Mouse (Mus musculus) liver, embryonic 14.5 days (tissue): ENCODE data around the gene Itgbl1. TPM values are rescaled to one million over a fixed set of nuclear protein-coding genes. Genes with fewer than 3 reads are reported as not detected.

Source experiments
- ATAC-seq: fragments of 200-750 bp; cut with Nextera tagmentation; 2 replicates; pipeline ENCODE4 v1.8.0; 2017; ENCODE audit warnings: moderate number of reproducible peaks, mild to moderate bottlenecking, moderate library complexity; ENCODE audit not compliant: insufficient read depth
- DNase-seq, 3 experiments: peaks; one replicate each; pipeline ENCODE4 v3.0.0-alpha.2; 2012 to 2013; ENCODE audit warnings: low read depth in 3 of 3, low spot score in 3 of 3
- H3K27ac ChIP-seq: fragments of 300-500 bp; sonication (generic); 2 replicates; pipeline ENCODE4 v1.5.1; 2014; ENCODE audit warnings: moderate library complexity, mild to moderate bottlenecking, control low read depth, inconsistent platforms
- H3K27me3 ChIP-seq: fragments of 300-500 bp; sonication (generic); 2 replicates; pipeline ENCODE4 v1.6.1; 2014; ENCODE audit warnings: mild to moderate bottlenecking, low read length, moderate library complexity; ENCODE audit not compliant: control insufficient read depth, insufficient read depth
- H3K36me3 ChIP-seq: fragments of 300-500 bp; sonication (generic); replicated peaks from 2 replicates; pipeline ENCODE4 v1.6.1; 2014; ENCODE audit warnings: low read depth; ENCODE audit not compliant: control insufficient read depth, insufficient read depth
- H3K4me1 ChIP-seq, 2 experiments: fragments of 200-500 bp in 1 of 2; fragments of 300-500 bp in 1 of 2; sonication (generic) in 1 of 2; replicated peaks; 2 replicates each; pipeline ENCODE4 v1.6.1; 2012 to 2014; ENCODE audit warnings: antibody characterized with exemption in 1 of 2, inconsistent platforms in 1 of 2, low read length in 1 of 2; ENCODE audit not compliant: control insufficient read depth in 2 of 2, insufficient read depth in 2 of 2
- H3K4me2 ChIP-seq: fragments of 300-500 bp; sonication (generic); 2 replicates; pipeline ENCODE4 v1.6.1; 2014; ENCODE audit warnings: low read depth, mild to moderate bottlenecking, control low read depth, moderate library complexity
- H3K4me3 ChIP-seq, 2 experiments: fragments of 200-500 bp in 1 of 2; fragments of 300-500 bp in 1 of 2; sonication (generic) in 1 of 2; 2 replicates each; pipeline ENCODE4 v1.5.1; 2012 to 2014; ENCODE audit warnings: low read depth in 2 of 2, low read length in 2 of 2, mild to moderate bottlenecking in 2 of 2, control low read depth in 1 of 2, inconsistent platforms in 1 of 2, moderate library complexity in 1 of 2; ENCODE audit not compliant: insufficient read depth in 1 of 2
- H3K9ac ChIP-seq: fragments of 300-500 bp; sonication (generic); replicated peaks from 2 replicates; pipeline ENCODE4 v1.6.1; 2014; ENCODE audit warnings: mild to moderate bottlenecking, control low read depth, moderate library complexity
- H3K9me3 ChIP-seq: fragments of 300-500 bp; sonication (generic); 2 replicates; pipeline ENCODE4 v1.6.1; 2016; ENCODE audit warnings: low read length, mixed read lengths; ENCODE audit not compliant: control insufficient read depth
- CTCF ChIP-seq: IDR thresholded peaks from 2 replicates; pipeline ENCODE4 v1.5.1; 2016; ENCODE audit warnings: antibody characterized with exemption, low read depth, control low read depth
- EP300 ChIP-seq: IDR thresholded peaks from 2 replicates; pipeline ENCODE4 v1.6.1; 2016; ENCODE audit warnings: antibody characterized with exemption, low read depth
- WGBS: fragments of 180-500 bp; shearing (Covaris S2); extraction: QIAGEN DNeasy Blood & Tissue Kit; methylation state at CpG from one replicate; pipeline ENCODE4 v1.1.7; 2014; ENCODE audit not compliant: insufficient replicate concordance; 5-methylcytosine and 5-hydroxymethylcytosine counted together
- polyA plus RNA-seq, 2 experiments: library from polyadenylated mRNA; depleted of rRNA in 1 of 2; stranded (reverse) in 1 of 2; unstranded in 1 of 2; fragments of >200 nt; fragmentation: Nextera tagmentation in 1 of 2; extraction: Ambion mirVana in 1 of 2; gene quantifications; 2 replicates each; pipeline versions ENCODE4 v1.2.1 to v1.2.3; 2012 to 2014

Itgbl1 gene
- polyA plus RNA-seq, 2 experiments = 0.01 TPM; not detected in 1

DNA sequence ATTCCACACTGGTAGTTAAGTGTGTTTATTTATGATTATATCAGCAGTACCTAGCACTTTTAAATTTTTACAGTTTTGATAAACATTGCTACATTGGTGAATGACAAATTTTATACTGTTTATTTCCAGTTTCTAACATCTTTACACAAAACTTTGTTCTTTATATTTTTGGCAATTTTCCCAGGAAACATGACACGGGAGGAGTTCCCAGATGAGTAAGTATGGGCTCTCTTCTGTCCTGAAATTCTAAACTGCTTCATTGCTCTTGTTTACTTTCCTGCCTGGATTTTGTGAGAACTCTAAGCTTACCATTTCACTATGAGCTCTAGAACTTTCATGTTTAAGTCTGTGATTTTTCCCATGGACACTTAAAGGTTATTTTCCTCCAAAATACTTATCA, 82.3 kb downstream of the Itgbl1 start:
- Histone ChIP-seq H3K9me3 (no peaks in the 10 kb centered on the region), H3K4me1 (no peaks in the 10 kb centered on the region), H3K27me3 (no peaks in the 10 kb centered on the region), H3K4me2 (no peak overlapping the region), H3K36me3 (no peaks in the 10 kb centered on the region), H3K27ac (no peak overlapping the region), H3K9ac (no peak overlapping the region), H3K4me3 (no peak overlapping the region)
- 51% methylated on average over 1 of the region's 1 CpGs for WGBS
- TF ChIP-seq EP300 (no peak), CTCF (no peak)
- ATAC-seq (no peak), DNase-seq (no peak)

DNA sequence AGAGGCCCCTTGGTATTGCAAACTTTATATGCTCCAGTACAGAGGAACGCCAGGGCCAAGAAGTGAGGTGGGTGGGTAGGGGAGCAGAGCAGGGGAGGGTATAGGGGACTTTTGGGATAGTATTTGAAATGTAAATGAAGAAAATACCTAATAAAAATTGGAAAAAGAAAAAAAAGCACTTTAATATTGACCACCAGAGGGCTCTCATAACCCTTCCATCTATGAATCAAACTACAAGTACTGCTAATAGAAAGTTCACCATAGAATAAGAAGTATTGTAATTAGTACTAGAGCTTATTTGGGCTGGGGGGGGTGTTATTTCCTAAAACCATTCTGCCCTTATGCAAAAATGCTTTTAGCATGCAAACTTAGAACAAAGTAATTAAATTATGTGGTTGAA, 91.2 kb downstream of the Itgbl1 start:
- H3K27ac ChIP-seq = no peak overlapping the region
- H3K4me1 ChIP-seq = no peaks in the 10 kb centered on the region
- H3K4me2 ChIP-seq = no peak overlapping the region
- WGBS = 36% methylated on average over 1 of the region's 1 CpGs
- H3K9ac ChIP-seq = no peak overlapping the region
- ATAC-seq = no peak
- no peaks in the 10 kb centered on the region for H3K27me3 ChIP-seq
- no peak for DNase-seq
- TF ChIP-seq CTCF (no peak), EP300 (no peak)
- no peak overlapping the region for H3K4me3 ChIP-seq
- no peaks in the 10 kb centered on the region for H3K36me3 ChIP-seq
- H3K9me3 ChIP-seq = no peaks in the 10 kb centered on the region

DNA sequence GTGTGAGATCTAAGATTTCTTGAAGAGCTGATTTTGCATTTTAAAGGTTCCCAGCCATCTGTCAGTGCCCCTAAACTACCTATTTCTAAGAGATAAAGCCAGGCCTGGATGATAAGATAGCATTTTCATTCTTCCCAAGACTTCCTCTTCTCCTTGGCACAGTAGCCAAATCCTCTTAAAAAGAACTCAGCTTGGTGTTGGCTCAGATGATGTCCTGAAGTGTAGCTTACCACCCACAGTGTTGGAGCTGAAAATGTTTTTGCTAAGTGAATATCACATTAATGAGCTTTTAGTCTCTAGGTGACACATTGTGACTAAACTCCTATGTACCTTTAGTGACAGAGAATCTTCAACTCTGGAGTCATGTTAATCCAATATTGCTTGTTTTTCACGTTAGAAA, 99.8 kb downstream of the Itgbl1 start:
- Histone ChIP-seq H3K4me3 (no peak overlapping the region), H3K9ac (no peak overlapping the region), H3K27ac (no peak overlapping the region), H3K4me1 (no peaks in the 10 kb centered on the region), H3K36me3 (no peaks in the 10 kb centered on the region), H3K27me3 (no peaks in the 10 kb centered on the region), H3K4me2 (no peak overlapping the region), H3K9me3 (no peaks in the 10 kb centered on the region)
- ATAC-seq = no peak
- TF ChIP-seq CTCF (no peak), EP300 (no peak)
- no peak for DNase-seq
- WGBS = 38% methylated on average over 1 of the region's 1 CpGs

DNA sequence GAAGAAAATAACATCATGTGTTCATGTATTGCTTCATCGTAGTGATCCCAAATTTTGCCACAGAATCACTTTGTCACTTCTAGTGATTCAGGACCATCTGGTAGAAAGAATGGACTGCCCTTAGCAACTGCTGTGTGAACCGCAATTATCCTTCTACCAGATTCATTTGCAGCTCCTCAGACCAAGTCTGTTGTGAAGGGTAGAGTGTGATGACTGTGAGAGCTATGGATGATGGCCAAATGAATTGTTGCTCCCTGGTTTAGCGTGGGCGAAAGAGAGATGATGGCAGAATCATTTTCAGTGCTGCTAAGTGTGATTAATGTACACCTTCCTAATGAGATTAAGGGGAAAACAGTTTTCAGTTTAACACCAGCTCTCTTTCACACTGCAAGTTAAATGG, 100.3 kb downstream of the Itgbl1 start:
- TF ChIP-seq CTCF (no peak), EP300 (no peak)
- H3K4me1 ChIP-seq = no peaks in the 10 kb centered on the region
- ATAC-seq (no peak), DNase-seq (no peak)
- H3K9ac ChIP-seq = no peak overlapping the region
- H3K27me3 ChIP-seq = no peaks in the 10 kb centered on the region
- no peaks in the 10 kb centered on the region for H3K36me3 ChIP-seq
- H3K9me3 ChIP-seq = no peaks in the 10 kb centered on the region
- H3K27ac ChIP-seq = no peak overlapping the region
- no peak overlapping the region for H3K4me2 ChIP-seq
- H3K4me3 ChIP-seq = no peak overlapping the region
- WGBS = 59% methylated on average over 4 of the region's 4 CpGs

DNA sequence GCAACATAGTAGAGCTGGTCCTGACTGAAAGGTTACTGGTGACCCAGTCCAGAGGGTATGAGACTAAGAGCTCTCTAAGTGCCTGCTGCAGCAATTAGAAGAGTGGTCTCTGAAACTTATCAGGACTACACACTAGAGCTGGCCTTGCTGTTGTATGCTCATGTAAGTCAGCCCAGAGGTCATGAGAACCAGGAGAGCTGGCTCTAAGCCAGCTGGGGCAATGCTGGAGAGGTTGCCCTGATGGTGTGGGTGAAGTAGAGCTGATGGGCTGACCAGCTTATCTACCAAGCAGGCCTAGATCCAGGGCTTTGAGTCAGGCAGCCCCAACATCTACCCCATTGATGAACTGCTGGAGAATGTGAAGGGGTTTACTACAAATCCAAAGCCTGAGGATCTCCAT, 142.0 kb downstream of the Itgbl1 start:
- no peak for DNase-seq
- no peaks in the 10 kb centered on the region for H3K27me3 ChIP-seq
- TF ChIP-seq EP300 = no peak
- TF ChIP-seq CTCF = no peak
- H3K4me2 ChIP-seq = no peak overlapping the region
- no peaks in the 10 kb centered on the region for H3K4me1 ChIP-seq
- H3K9ac ChIP-seq = no peak overlapping the region
- H3K9me3 ChIP-seq = no peaks in the 10 kb centered on the region
- no peak for ATAC-seq
- no peaks in the 10 kb centered on the region for H3K36me3 ChIP-seq
- no peak overlapping the region for H3K27ac ChIP-seq
- H3K4me3 ChIP-seq = no peak overlapping the region

DNA sequence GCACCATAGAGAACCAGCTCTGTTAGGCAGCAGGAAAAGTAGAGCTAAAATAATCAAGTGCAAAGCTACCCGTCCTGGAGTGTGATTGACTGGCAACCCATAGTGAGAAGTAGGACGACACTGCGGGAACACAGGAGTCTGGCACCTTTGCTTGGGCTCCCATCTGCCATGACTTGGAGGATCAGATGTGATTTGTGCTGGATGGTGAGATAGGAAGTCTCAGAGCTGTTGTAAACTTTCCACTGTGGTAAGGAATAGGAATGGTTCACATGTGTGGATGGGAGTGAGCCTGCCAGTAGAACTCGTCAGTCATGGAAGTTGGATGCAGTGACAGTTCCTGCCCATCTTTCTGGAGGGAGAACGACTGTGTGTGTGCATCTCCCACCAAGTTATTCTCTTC, 177.9 kb downstream of the Itgbl1 start:
- WGBS = 59% methylated on average over 5 of the region's 5 CpGs
- Histone ChIP-seq H3K9ac (no peak overlapping the region), H3K36me3 (no peaks in the 10 kb centered on the region), H3K4me3 (no peak overlapping the region), H3K9me3 (no peaks in the 10 kb centered on the region), H3K4me1 (no peaks in the 10 kb centered on the region), H3K4me2 (no peak overlapping the region), H3K27ac (no peak overlapping the region), H3K27me3 (no peaks in the 10 kb centered on the region)
- ATAC-seq (no peak), DNase-seq (no peak)
- no peak for TF ChIP-seq CTCF
- no peak for TF ChIP-seq EP300
